In genomic region chr2:104741015-104741758, GRCm38 (mm10) we compare ENCODE assay signal across 14 mouse cellular contexts. TPM values are rescaled to one million over a fixed set of nuclear protein-coding genes. Genes with fewer than 3 reads are reported as not detected.
DNase-seq lines count a peak whose midpoint lies in the region; ATAC-seq and TF ChIP-seq lines count a peak whose summit lies in the region.
"Had no signal": no experiment of that assay in that cellular context is flagged by ENCODE, and none has a peak within 500 bp of the region (broad histone marks: within the 10 kb centered on the region; RNA-seq: fewer than 3 reads in every experiment).

No protein-coding gene starts in this region.

- H3K4me1 ChIP-seq in heart, embryonic 13.5 days, result peaks cover 17% of the 10 kb centered on the region
- no peaks in the 10 kb centered on the region for H3K4me1 ChIP-seq in midbrain, embryonic 11.5 days (ENCODE audit: control insufficient read depth, insufficient read depth, low read length)
- H3K4me1 ChIP-seq in midbrain, embryonic 16.5 days (ENCODE audit: control insufficient read depth, insufficient read depth, low read length), result peaks cover 5% of the 10 kb centered on the region
- H3K4me1 ChIP-seq in intestine, embryonic 16.5 days (ENCODE audit: control insufficient read depth, insufficient read depth, low read length), result peaks cover 15% of the 10 kb centered on the region
- peaks cover 9% of the 10 kb centered on the region for H3K4me1 ChIP-seq in stomach, embryonic 14.5 days (ENCODE audit: control insufficient read depth, insufficient read depth, low read length)

- TF ChIP-seq CTCF in layer of hippocampus, adult 2 months (conservative IDR thresholded peaks at IDR 0.05), result no peak

- peaks cover 14% of the 10 kb centered on the region; the same call in 1 of the 2 replicates for H3K27me3 ChIP-seq in heart, embryonic 13.5 days (replicated peaks)
- H3K27me3 ChIP-seq in midbrain, embryonic 11.5 days (ENCODE audit: control insufficient read depth, insufficient read depth, low read length), result peaks cover 11% of the 10 kb centered on the region; the same call in 1 of the 2 replicates
- H3K27me3 ChIP-seq in midbrain, embryonic 16.5 days (ENCODE audit: control insufficient read depth, insufficient read depth, low read depth, low read length), result peaks cover 12% of the 10 kb centered on the region; the same call in 1 of the 2 replicates
- H3K27me3 ChIP-seq in intestine, embryonic 16.5 days (replicated peaks; ENCODE audit: control insufficient read depth, insufficient read depth, low read length), result no peaks in the 10 kb centered on the region
- H3K27me3 ChIP-seq in stomach, embryonic 14.5 days (ENCODE audit: control insufficient read depth, insufficient read depth, low read length), result no peaks in the 10 kb centered on the region
- H3K27me3 ChIP-seq: limb, embryonic 15.5 days; Patski had no signal

- no peak for DNase-seq in heart, postnatal 36 days
- DNase-seq in midbrain, embryonic 11.5 days (ENCODE audit: low spot score, missing footprints), result peak; percentile 87
- DNase-seq in right cerebral cortex, postnatal 4 days, result no peak
- no peak for DNase-seq in layer of hippocampus, adult 2 months (ENCODE audit: low spot score in 2 of 2)
- DNase-seq: cerebellum, postnatal 14 days had no signal

- no peaks in the 10 kb centered on the region for H3K9me3 ChIP-seq in heart, embryonic 13.5 days
- H3K9me3 ChIP-seq in midbrain, embryonic 11.5 days (ENCODE audit: control insufficient read depth, low read length), result no peaks in the 10 kb centered on the region
- H3K9me3 ChIP-seq in midbrain, embryonic 16.5 days (replicated peaks; ENCODE audit: control insufficient read depth, low read length, poor library complexity, severe bottlenecking), result no peaks in the 10 kb centered on the region
- H3K9me3 ChIP-seq in intestine, embryonic 16.5 days (ENCODE audit: control insufficient read depth, low read length), result no peaks in the 10 kb centered on the region
- no peaks in the 10 kb centered on the region for H3K9me3 ChIP-seq in stomach, embryonic 14.5 days (ENCODE audit: control insufficient read depth, low read depth, low read length)
- H3K9me3 ChIP-seq: heart, embryonic 15.5 days; limb, embryonic 15.5 days had no signal

- 55% methylated on average over 7 of the region's 7 CpGs for WGBS in heart, embryonic 13.5 days
- 25% methylated on average over 7 of the region's 7 CpGs for WGBS in midbrain, embryonic 11.5 days
- WGBS in midbrain, embryonic 16.5 days, result 27% methylated on average over 7 of the region's 7 CpGs
- WGBS in intestine, embryonic 16.5 days, result 35% methylated on average over 7 of the region's 7 CpGs
- WGBS in stomach, embryonic 14.5 days, result 25% methylated on average over 7 of the region's 7 CpGs

- H3K4me3 ChIP-seq in heart, embryonic 13.5 days, result no peak overlapping the region
- no peak overlapping the region for H3K4me3 ChIP-seq in midbrain, embryonic 11.5 days (ENCODE audit: low read depth, low read length)
- H3K4me3 ChIP-seq in midbrain, embryonic 16.5 days (ENCODE audit: low read depth, low read length), result no peak overlapping the region
- H3K4me3 ChIP-seq in intestine, embryonic 16.5 days (ENCODE audit: low read length), result peak overlapping the region; percentile 89
- peak overlapping the region; percentile 81; the same call in 1 of the 2 replicates for H3K4me3 ChIP-seq in stomach, embryonic 14.5 days (ENCODE audit: low read depth, low read length)
- no peak overlapping the region for H3K4me3 ChIP-seq in layer of hippocampus, adult 2 months

- no peak overlapping the region for H3K9ac ChIP-seq in heart, embryonic 13.5 days
- H3K9ac ChIP-seq in midbrain, embryonic 11.5 days (ENCODE audit: low read length), result no peak overlapping the region
- H3K9ac ChIP-seq in midbrain, embryonic 16.5 days (ENCODE audit: low read depth, low read length), result no peak overlapping the region
- peak overlapping the region; percentile 97 for H3K9ac ChIP-seq in intestine, embryonic 16.5 days (ENCODE audit: low read depth, low read length)
- no peak overlapping the region for H3K9ac ChIP-seq in stomach, embryonic 14.5 days (replicated peaks; ENCODE audit: low read depth, low read length)
- H3K9ac ChIP-seq: limb, embryonic 15.5 days had no signal

- H3K4me2 ChIP-seq in heart, embryonic 13.5 days, result 0 out of 2 replicates have a peak overlapping the region, but pooled peaks have one; percentile 94
- H3K4me2 ChIP-seq in midbrain, embryonic 11.5 days, result no peak overlapping the region; the same call in 1 of the 2 replicates
- H3K4me2 ChIP-seq in midbrain, embryonic 16.5 days (ENCODE audit: low read length), result no peak overlapping the region
- peak overlapping the region; percentile 81 for H3K4me2 ChIP-seq in intestine, embryonic 16.5 days (ENCODE audit: low read depth, low read length)
- peak overlapping the region; percentile 86 for H3K4me2 ChIP-seq in stomach, embryonic 14.5 days (replicated peaks; ENCODE audit: low read depth, low read length)

- intact Hi-C loops in heart, postnatal 36 days (cut with DNase I), result loop anchor here (5.0 kb wide), 1 partner anchor 54 kb away; no protein-coding TSS in a partner anchor

- ATAC-seq in heart, embryonic 13.5 days (ENCODE audit: extremely low read depth, insufficient number of reproducible peaks, low FRiP score, low TSS enrichment), result no peak
- no peak for ATAC-seq in midbrain, embryonic 11.5 days (ENCODE audit: low FRiP score)
- ATAC-seq in midbrain, embryonic 16.5 days, result no peak
- ATAC-seq in intestine, embryonic 16.5 days, result no peak
- ATAC-seq in stomach, embryonic 14.5 days (ENCODE audit: insufficient number of reproducible peaks, insufficient read depth, low FRiP score, low read depth), result no peak
- ATAC-seq: Patski had no signal

- no peak overlapping the region for H3K27ac ChIP-seq in heart, embryonic 13.5 days (replicated peaks)
- no peak overlapping the region for H3K27ac ChIP-seq in midbrain, embryonic 11.5 days (ENCODE audit: low read depth, low read length)
- H3K27ac ChIP-seq in midbrain, embryonic 16.5 days (ENCODE audit: low read length), result no peak overlapping the region
- H3K27ac ChIP-seq in intestine, embryonic 16.5 days (ENCODE audit: low read length), result peak overlapping the region; percentile 60
- H3K27ac ChIP-seq in stomach, embryonic 14.5 days (ENCODE audit: low read length), result no peak overlapping the region
- H3K27ac ChIP-seq in layer of hippocampus, adult 2 months, result no peak overlapping the region
- H3K27ac ChIP-seq: heart, embryonic 15.5 days; limb, embryonic 15.5 days had no signal

- H3K36me3 ChIP-seq in heart, embryonic 13.5 days, result no peaks in the 10 kb centered on the region
- no peaks in the 10 kb centered on the region for H3K36me3 ChIP-seq in midbrain, embryonic 11.5 days (ENCODE audit: control insufficient read depth, insufficient read depth, low read length)
- no peaks in the 10 kb centered on the region for H3K36me3 ChIP-seq in midbrain, embryonic 16.5 days (ENCODE audit: control insufficient read depth, insufficient read depth, low read length)
- no peaks in the 10 kb centered on the region for H3K36me3 ChIP-seq in intestine, embryonic 16.5 days (ENCODE audit: control insufficient read depth, insufficient read depth, low read length)
- no peaks in the 10 kb centered on the region for H3K36me3 ChIP-seq in stomach, embryonic 14.5 days (ENCODE audit: control insufficient read depth, insufficient read depth, low read length)
- H3K36me3 ChIP-seq: heart, embryonic 15.5 days; limb, embryonic 15.5 days had no signal

RNA-seq across cellular contexts. Expression of gene Depdc7, which starts 1.5 kb away (rescaled TPM):
- 3.3 and 4.6 TPM in 2 replicates for polyA plus RNA-seq in heart, embryonic 13.5 days (2015; fragmentation: Nextera tagmentation; extraction: Ambion mirVana)
- total RNA-seq in heart, postnatal 36 days (2021), result 1 to 10 TPM in 1 of 2 experiments, under 1 TPM in 1; 0.95 to 1.9 TPM
- polyA plus RNA-seq in midbrain, embryonic 11.5 days (2014; fragmentation: Nextera tagmentation; extraction: Ambion mirVana), result 4.0 and 5.5 TPM in 2 replicates
- polyA plus RNA-seq in midbrain, embryonic 16.5 days (2015; fragmentation: Nextera tagmentation; extraction: Ambion mirVana), result 0.88 and 1.4 TPM in 2 replicates
- 44.7 and 46.7 TPM in 2 replicates for polyA plus RNA-seq in intestine, embryonic 16.5 days (2015; fragmentation: Nextera tagmentation; extraction: Ambion mirVana)
- polyA plus RNA-seq in stomach, embryonic 14.5 days (2014; fragmentation: Nextera tagmentation; extraction: Ambion mirVana), result 10.7 and 11.3 TPM in 2 replicates
- total RNA-seq in layer of hippocampus, adult 2 months (2021), result 1 to 10 TPM; 1.6 to 2.2 TPM

RNA-seq across cellular contexts. Expression of gene Pin1rt1, which starts 25.0 kb away (rescaled TPM):
- polyA plus RNA-seq in heart, embryonic 13.5 days (2015; fragmentation: Nextera tagmentation; extraction: Ambion mirVana), result not detected in 2 replicates
- total RNA-seq in heart, postnatal 36 days (2021), result not detected
- not detected in 2 replicates for polyA plus RNA-seq in midbrain, embryonic 11.5 days (2014; fragmentation: Nextera tagmentation; extraction: Ambion mirVana)
- polyA plus RNA-seq in midbrain, embryonic 16.5 days (2015; fragmentation: Nextera tagmentation; extraction: Ambion mirVana), result 0.15 TPM in 1 of 2 replicates, not detected in the other
- polyA plus RNA-seq in intestine, embryonic 16.5 days (2015; fragmentation: Nextera tagmentation; extraction: Ambion mirVana), result not detected in 2 replicates
- not detected in 2 replicates for polyA plus RNA-seq in stomach, embryonic 14.5 days (2014; fragmentation: Nextera tagmentation; extraction: Ambion mirVana)
- total RNA-seq in layer of hippocampus, adult 2 months (2021), result not detected
- polyA plus RNA-seq: C2C12; heart, embryonic 15.5 days; large intestine, adult 2 months had no signal

RNA-seq across cellular contexts. Expression of gene Tcp11l1, which starts 29.2 kb away (rescaled TPM):
- polyA plus RNA-seq in heart, embryonic 13.5 days (2015; fragmentation: Nextera tagmentation; extraction: Ambion mirVana), result 25.6 and 32.2 TPM in 2 replicates
- total RNA-seq in heart, postnatal 36 days (2021), result 1 to 10 TPM; 7.1 to 7.2 TPM
- polyA plus RNA-seq in midbrain, embryonic 11.5 days (2014; fragmentation: Nextera tagmentation; extraction: Ambion mirVana), result 58.4 and 72.3 TPM in 2 replicates
- 54.5 and 55.7 TPM in 2 replicates for polyA plus RNA-seq in midbrain, embryonic 16.5 days (2015; fragmentation: Nextera tagmentation; extraction: Ambion mirVana)
- polyA plus RNA-seq in intestine, embryonic 16.5 days (2015; fragmentation: Nextera tagmentation; extraction: Ambion mirVana), result 21.8 and 24.5 TPM in 2 replicates
- 46.1 and 55.2 TPM in 2 replicates for polyA plus RNA-seq in stomach, embryonic 14.5 days (2014; fragmentation: Nextera tagmentation; extraction: Ambion mirVana)
- total RNA-seq in layer of hippocampus, adult 2 months (2021), result 10 to 100 TPM; 35.6 to 37.9 TPM

Comparison
In these comparisons a context has a peak if more than half of its experiments do, and no peak if none do; other contexts are left out.
1. H3K4me2 ChIP-seq: peak in heart, embryonic 13.5 days (single experiment), intestine, embryonic 16.5 days (single experiment) and stomach, embryonic 14.5 days (single experiment); none in midbrain, embryonic 11.5 days (single experiment) and midbrain, embryonic 16.5 days (single experiment).
2. H3K4me3 ChIP-seq: peak in intestine, embryonic 16.5 days (single experiment) and stomach, embryonic 14.5 days (single experiment); none in heart, embryonic 13.5 days (single experiment), midbrain, embryonic 11.5 days (single experiment), midbrain, embryonic 16.5 days (single experiment) and layer of hippocampus, adult 2 months (single experiment).